Mouse (Mus musculus) hematopoietic multipotent progenitor cell, adult 10-12 weeks (in vitro differentiated cells): ENCODE measurements around the gene Tprgl. TPM values are rescaled to one million over a fixed set of nuclear protein-coding genes. Genes with fewer than 3 reads are reported as not detected.

ENCODE experiments used
- polyA plus RNA-seq: library from polyadenylated mRNA; stranded (reverse); fragments of >175 nt; gene quantifications from 2 replicates; pipeline ENCODE4 v1.2.3, GENCODE M21; 2012; ENCODE audit warnings: low replicate concordance

The Tprgl gene
- 159 and 235 TPM in 2 replicates for polyA plus RNA-seq

DNA sequence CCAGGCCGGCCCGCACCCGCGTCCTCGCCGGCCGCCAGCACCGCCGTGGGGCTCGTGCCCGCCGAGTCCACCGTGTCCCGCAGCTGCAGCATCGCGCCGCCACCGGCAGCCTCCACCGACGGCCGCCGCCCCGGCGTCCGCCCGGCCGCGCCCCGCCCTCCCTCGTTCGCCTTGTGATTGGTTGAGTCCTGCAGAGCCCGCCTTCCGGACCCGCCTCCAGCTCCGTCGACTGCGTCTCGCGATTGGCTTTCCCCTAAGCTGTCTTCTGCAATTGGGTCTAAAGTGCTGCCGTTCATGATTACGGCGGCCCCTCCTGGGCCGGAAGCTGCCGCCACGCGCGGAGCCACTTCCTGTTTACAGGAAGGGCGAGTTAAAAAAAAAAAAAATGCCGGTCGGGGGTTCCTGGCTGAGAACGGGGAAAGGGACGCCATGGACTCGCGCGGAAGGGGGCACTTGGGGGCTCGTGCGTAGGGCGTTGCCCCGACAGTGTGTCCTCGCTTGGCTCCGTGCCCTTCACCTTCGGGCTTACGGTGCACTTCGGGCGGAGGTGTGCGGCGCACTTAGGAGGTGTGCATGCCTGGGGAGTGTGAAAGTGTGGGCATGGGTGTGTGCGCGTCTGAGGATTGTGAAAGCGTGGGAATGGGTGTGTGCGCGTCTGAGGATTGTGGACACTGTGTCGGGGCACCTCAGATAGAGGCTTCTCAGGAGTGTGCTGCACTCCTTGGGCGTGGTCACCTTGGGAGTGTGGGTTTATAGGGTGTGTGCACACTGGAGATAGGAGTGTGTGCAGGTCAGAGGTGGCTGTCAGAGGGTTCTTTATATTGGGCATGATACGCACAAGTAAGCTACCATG, at the start of gene Tprgl:
Gene Tprgl, minus strand, starts transcription at position 129 of the 853 bp plus-strand sequence.

DNA sequence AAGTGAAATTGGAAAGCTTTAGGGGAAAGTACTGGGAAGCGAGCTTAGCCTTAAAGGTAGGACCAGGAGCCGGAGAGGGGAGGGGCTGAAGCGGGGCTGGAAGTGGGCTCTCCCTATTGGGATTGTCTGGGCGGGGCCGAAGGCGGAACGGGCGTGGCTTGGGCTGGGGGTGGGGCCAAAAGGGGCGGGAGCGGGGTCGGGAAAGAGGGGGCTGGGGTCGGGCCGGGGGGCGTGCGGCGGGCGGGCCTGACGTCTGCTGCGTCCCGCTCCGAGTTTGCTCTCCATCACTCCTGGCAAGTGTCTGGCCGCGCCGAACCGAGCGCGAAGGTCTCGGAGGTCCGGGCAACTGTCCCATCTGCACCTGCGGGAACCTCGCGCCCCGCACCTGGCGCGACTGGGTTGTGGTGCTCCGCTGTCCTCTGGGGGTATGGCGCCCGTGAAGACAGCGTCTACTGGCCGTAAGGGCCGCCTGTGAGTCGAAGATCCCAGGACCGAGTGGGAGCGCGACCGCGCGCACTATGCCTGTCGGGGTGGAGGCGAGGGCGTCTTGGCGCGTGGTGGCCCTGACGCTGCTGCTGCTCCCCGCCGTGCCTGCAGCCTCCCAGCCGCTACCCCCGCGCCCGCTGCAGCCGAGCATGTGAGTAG, 10.2 kb upstream of the Tprgl start, which contains the start of gene Megf6:
Gene Megf6, plus strand, starts transcription at position 225 of the 645 bp plus-strand sequence.

DNA sequence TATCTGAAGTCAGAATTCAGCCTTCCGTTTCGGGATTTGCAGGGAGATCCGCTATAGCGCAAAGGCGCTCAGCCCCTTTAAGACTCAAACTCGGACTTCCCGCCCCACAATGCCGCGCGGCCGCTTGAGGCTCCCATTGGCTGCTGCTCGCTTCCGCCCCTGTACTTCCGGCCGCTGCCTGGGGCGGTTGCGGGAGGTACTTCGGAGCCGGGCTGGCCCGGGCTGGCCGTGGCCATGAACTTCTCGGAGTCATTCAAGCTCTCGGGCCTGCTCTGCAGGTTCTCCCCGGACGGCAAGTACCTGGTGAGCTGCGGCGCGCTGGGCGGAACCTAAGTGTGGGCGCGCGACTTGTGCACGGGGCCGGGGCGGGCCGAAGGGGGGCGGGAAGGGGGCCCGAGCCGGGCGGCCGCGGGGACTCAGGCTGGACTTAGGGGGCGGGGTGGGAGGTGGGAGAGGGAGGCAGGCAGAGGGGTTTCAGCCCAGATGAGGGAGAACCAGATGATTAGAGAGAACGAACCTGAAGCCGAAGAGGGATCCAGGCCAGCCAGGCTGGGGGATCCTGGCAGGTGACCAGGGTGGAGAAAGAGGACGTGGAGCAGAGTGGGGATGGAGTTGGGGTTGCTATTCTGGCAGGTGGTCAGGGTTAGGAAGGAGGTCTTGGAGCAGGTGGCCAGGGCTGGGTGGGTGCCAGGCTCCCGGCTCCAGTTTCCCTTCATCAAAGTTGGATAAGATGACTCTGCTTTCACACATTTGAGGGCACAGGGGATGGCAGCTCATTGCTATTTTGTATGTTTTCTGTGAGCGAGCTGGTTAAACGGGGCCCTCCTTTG, 18.0 kb downstream of the Tprgl start, which contains the start of gene Wrap73:
Gene Wrap73, plus strand, starts transcription at position 162 of the 830 bp plus-strand sequence.

DNA sequence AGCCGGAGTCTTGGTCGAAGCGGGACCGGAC, 20.5 kb downstream of the Tprgl start, which contains the start of gene Trp73:
Gene Trp73, minus strand, starts transcription at position 27 of the 31 bp plus-strand sequence.

Other genes with a start within 250 kb of the Tprgl start
- 65.8 and 74.3 TPM in 2 replicates for gene A430005L14Rik, start 203.4 kb downstream of the Tprgl start, polyA plus RNA-seq
- gene Dffb, start 185.5 kb downstream of the Tprgl start, polyA plus RNA-seq: 10.9 and 21.1 TPM in 2 replicates
- 4.5 and 7.3 TPM in 2 replicates for gene Cep104, start 185.5 kb downstream of the Tprgl start, polyA plus RNA-seq
- gene Lrrc47, start 148.9 kb downstream of the Tprgl start, polyA plus RNA-seq: 66.7 and 124 TPM in 2 replicates
- gene Smim1, start 134.4 kb downstream of the Tprgl start, polyA plus RNA-seq: 1.7 and 12.0 TPM in 2 replicates
- not detected in 2 replicates for gene Ccdc27, start 118.0 kb downstream of the Tprgl start, polyA plus RNA-seq
- 0.43 and 1.4 TPM in 2 replicates for gene Trp73, start 20.5 kb downstream of the Tprgl start, polyA plus RNA-seq
- 4.6 and 13.4 TPM in 2 replicates for gene Wrap73, start 18.3 kb downstream of the Tprgl start, polyA plus RNA-seq
- 0.30 TPM in 1 of 2 replicates, not detected in the other for gene Megf6, start 10.1 kb upstream of the Tprgl start, polyA plus RNA-seq
- gene Arhgef16, start 141.0 kb upstream of the Tprgl start, polyA plus RNA-seq: 2.5 and 8.0 TPM in 2 replicates
- not detected in 2 replicates for gene B230104I21Rik, start 175.5 kb upstream of the Tprgl start, polyA plus RNA-seq